Mouse (Mus musculus): ENCODE measurements around the gene Vcp. TPM values are rescaled to one million over a fixed set of nuclear protein-coding genes. Genes with fewer than 3 reads are reported as not detected.

Vcp gene
- polyA plus RNA-seq, 1 experiment from 2014 or later = 560 TPM

- H3K36me3 ChIP-seq (ENCODE audit: insufficient read depth) = peaks cover 62% of the 10 kb centered on the region
- no peak overlapping the region for H3K9ac ChIP-seq
- 89% methylated on average over 23 of the region's 23 CpGs for WGBS
- H3K4me1 ChIP-seq (ENCODE audit: insufficient read depth) = 0 out of 2 replicates have a peak, but pooled peaks cover 3% of the 10 kb centered on the region
- TF ChIP-seq CTCF (IDR thresholded peaks at IDR 0.05; ENCODE audit: low read depth) = no peak
- no peak overlapping the region for H3K4me3 ChIP-seq (ENCODE audit: low read depth, low read length)
- H3K27ac ChIP-seq (ENCODE audit: low read depth) = no peak overlapping the region
- DNase-seq (no peak), ATAC-seq (ENCODE audit: insufficient read depth) (no peak)
- no peak overlapping the region for H3K4me2 ChIP-seq
- no peaks in the 10 kb centered on the region for H3K9me3 ChIP-seq (ENCODE audit: low read depth, low read length)
- no peaks in the 10 kb centered on the region for H3K27me3 ChIP-seq (ENCODE audit: insufficient read depth, low read length)
Measured at GRCm38 (mm10) chr4:43019641-43020465, 19.5 kb upstream of the Vcp start.

DNA sequence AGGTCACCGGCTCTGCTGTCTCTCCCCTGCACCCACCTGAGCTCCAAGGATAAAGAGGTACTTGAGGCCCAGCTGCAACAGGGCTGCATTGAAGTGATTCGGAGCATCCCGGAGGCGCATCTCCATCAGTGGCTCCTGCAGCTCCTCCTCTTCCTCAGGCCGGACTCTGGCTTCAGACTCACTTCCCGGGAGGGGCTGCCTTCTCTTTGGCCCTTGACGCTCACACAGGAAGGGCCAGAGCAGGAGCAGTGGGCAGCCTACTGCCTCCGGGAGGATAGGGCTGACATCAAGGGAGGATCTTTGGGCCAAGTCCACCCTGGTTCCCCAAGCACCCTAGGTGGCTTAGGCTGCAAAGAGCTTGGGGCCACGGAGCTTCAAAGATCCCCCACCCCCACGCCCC is 18.9 kb upstream of the Vcp start:
- Histone ChIP-seq H3K36me3 (ENCODE audit: insufficient read depth) (peaks cover 62% of the 10 kb centered on the region), H3K27ac (ENCODE audit: low read depth) (no peak overlapping the region), H3K4me3 (ENCODE audit: low read depth, low read length) (no peak overlapping the region), H3K27me3 (ENCODE audit: insufficient read depth, low read length) (no peaks in the 10 kb centered on the region), H3K9ac (no peak overlapping the region), H3K9me3 (ENCODE audit: low read depth, low read length) (no peaks in the 10 kb centered on the region), H3K4me1 (ENCODE audit: insufficient read depth) (no peaks in the 10 kb centered on the region), H3K4me2 (no peak overlapping the region)
- DNase-seq (no peak), ATAC-seq (ENCODE audit: insufficient read depth) (no peak)
- TF ChIP-seq CTCF (IDR thresholded peaks at IDR 0.05; ENCODE audit: low read depth) = no peak
- WGBS = 91% methylated on average over 10 of the region's 10 CpGs

- no peak for ATAC-seq (ENCODE audit: insufficient read depth)
- Histone ChIP-seq H3K9ac (no peak overlapping the region), H3K4me3 (ENCODE audit: low read depth, low read length) (no peak overlapping the region), H3K4me2 (no peak overlapping the region), H3K9me3 (ENCODE audit: low read depth, low read length) (no peaks in the 10 kb centered on the region), H3K27me3 (ENCODE audit: insufficient read depth, low read length) (no peaks in the 10 kb centered on the region), H3K4me1 (ENCODE audit: insufficient read depth) (no peaks in the 10 kb centered on the region), H3K27ac (ENCODE audit: low read depth) (no peak overlapping the region), H3K36me3 (ENCODE audit: insufficient read depth) (peaks cover 58% of the 10 kb centered on the region)
- WGBS = 84% methylated on average over 4 of the region's 4 CpGs
- DNase-seq = no peak
- no peak for TF ChIP-seq CTCF (IDR thresholded peaks at IDR 0.05; ENCODE audit: low read depth)
Measured at GRCm38 (mm10) chr4:43018156-43018555, 17.8 kb upstream of the Vcp start.

- Histone ChIP-seq H3K27me3 (ENCODE audit: insufficient read depth, low read length) (no peaks in the 10 kb centered on the region), H3K27ac (ENCODE audit: low read depth) (no peak overlapping the region), H3K4me2 (no peak overlapping the region), H3K9me3 (ENCODE audit: low read depth, low read length) (no peaks in the 10 kb centered on the region), H3K4me1 (ENCODE audit: insufficient read depth) (0 out of 2 replicates have a peak, but pooled peaks cover 3% of the 10 kb centered on the region), H3K9ac (no peak overlapping the region), H3K4me3 (ENCODE audit: low read depth, low read length) (no peak overlapping the region), H3K36me3 (ENCODE audit: insufficient read depth) (peaks cover 6% of the 10 kb centered on the region; the same call in 1 of the 2 replicates)
- no peak for TF ChIP-seq CTCF (IDR thresholded peaks at IDR 0.05; ENCODE audit: low read depth)
- no peak for DNase-seq
- ATAC-seq (ENCODE audit: insufficient read depth) = no peak
- WGBS = 95% methylated on average over 1 of the region's 1 CpGs
Measured at GRCm38 (mm10) chr4:43012091-43012490, 11.8 kb upstream of the Vcp start.

- TF ChIP-seq CTCF (IDR thresholded peaks at IDR 0.05; ENCODE audit: low read depth) = no peak
- Histone ChIP-seq H3K4me3 (ENCODE audit: low read depth, low read length) (peak within 1 kb of the TSS; percentile 61), H3K4me1 (ENCODE audit: insufficient read depth) (0 out of 2 replicates have a peak, but pooled peaks cover 3% of the 10 kb centered on the region), H3K9ac (peak within 1 kb of the TSS; percentile 72), H3K36me3 (ENCODE audit: insufficient read depth) (0 out of 2 replicates have a peak, but pooled peaks cover 6% of the 10 kb centered on the region), H3K27ac (ENCODE audit: low read depth) (peak within 1 kb of the TSS; percentile 68; the same call in 1 of the 2 replicates), H3K4me2 (peak within 1 kb of the TSS; percentile 81), H3K9me3 (ENCODE audit: low read depth, low read length) (no peaks in the 10 kb centered on the region), H3K27me3 (ENCODE audit: insufficient read depth, low read length) (no peaks in the 10 kb centered on the region)
- WGBS = 1% methylated on average over 37 of the region's 37 CpGs
- ATAC-seq (ENCODE audit: insufficient read depth) = peak; percentile 94
- DNase-seq = peak; percentile 91
Measured at GRCm38 (mm10) chr4:43010161-43011038, 10.1 kb upstream of the Vcp start, which contains the start of gene Fancg. Fancg (minus strand) TSS chr4:43010506.

DNA sequence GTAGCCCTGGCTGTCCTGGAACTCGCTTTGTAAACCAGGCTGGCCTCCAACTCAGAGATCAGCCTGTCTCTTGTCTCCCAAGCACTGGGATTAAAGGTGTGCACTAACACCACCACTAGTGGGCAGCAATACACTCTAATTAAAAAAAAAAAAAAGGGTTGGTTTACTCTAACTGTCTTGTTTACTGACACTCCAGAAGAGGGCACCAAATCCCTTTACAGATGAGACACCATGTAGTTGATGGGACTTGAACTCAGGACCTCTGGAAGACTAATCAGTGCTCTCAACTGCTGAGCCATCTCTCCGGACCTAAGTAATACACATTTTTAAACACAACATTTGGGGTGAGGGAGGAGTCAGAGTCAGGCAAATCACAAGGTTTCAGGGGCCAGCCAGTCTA is 5.5 kb upstream of the Vcp start:
- peak; percentile 55 for DNase-seq
- no peak overlapping the region for H3K27ac ChIP-seq (ENCODE audit: low read depth)
- peak; percentile 55 for TF ChIP-seq CTCF (IDR thresholded peaks at IDR 0.05; ENCODE audit: low read depth)
- 0 out of 2 replicates have a peak, but pooled peaks cover 12% of the 10 kb centered on the region for H3K36me3 ChIP-seq (ENCODE audit: insufficient read depth)
- no peak overlapping the region for H3K9ac ChIP-seq
- no peak overlapping the region for H3K4me2 ChIP-seq
- H3K27me3 ChIP-seq (ENCODE audit: insufficient read depth, low read length) = no peaks in the 10 kb centered on the region
- WGBS = 50% methylated on average over 2 of the region's 2 CpGs
- H3K4me1 ChIP-seq (ENCODE audit: insufficient read depth) = 0 out of 2 replicates have a peak, but pooled peaks cover 3% of the 10 kb centered on the region
- no peak overlapping the region for H3K4me3 ChIP-seq (ENCODE audit: low read depth, low read length)
- ATAC-seq (ENCODE audit: insufficient read depth) = no peak
- no peaks in the 10 kb centered on the region for H3K9me3 ChIP-seq (ENCODE audit: low read depth, low read length)
